Mouse (Mus musculus) neural tube, embryonic 15.5 days (tissue): Measurements from ENCODE around the gene Klf9. TPM values are rescaled to one million over a fixed set of nuclear protein-coding genes. Genes with fewer than 3 reads are reported as not detected.

Experiments
- ATAC-seq: fragments of 200-750 bp; cut with Nextera tagmentation; 2 replicates; pipeline ENCODE4 v1.8.0; 2017; ENCODE audit warnings: mild to moderate bottlenecking, moderate TSS enrichment, moderate library complexity; ENCODE audit not compliant: low FRiP score
- H3K27ac ChIP-seq: fragments of 300-500 bp; sonication (generic); replicated peaks from 2 replicates; pipeline ENCODE4 v1.5.1; 2015; ENCODE audit warnings: mild to moderate bottlenecking, inconsistent platforms
- H3K27me3 ChIP-seq: fragments of 300-500 bp; sonication (generic); replicated peaks from 2 replicates; pipeline ENCODE4 v1.6.1; 2015; ENCODE audit warnings: inconsistent platforms
- H3K36me3 ChIP-seq: fragments of 300-500 bp; sonication (generic); 2 replicates; pipeline ENCODE4 v1.6.1; 2015; ENCODE audit warnings: inconsistent platforms
- H3K4me1 ChIP-seq: fragments of 300-500 bp; sonication (generic); 2 replicates; pipeline ENCODE4 v1.6.1; 2015; ENCODE audit warnings: inconsistent platforms
- H3K4me2 ChIP-seq: fragments of 300-500 bp; sonication (generic); 2 replicates; pipeline ENCODE4 v1.6.1; 2015; ENCODE audit warnings: inconsistent platforms, mild to moderate bottlenecking, moderate library complexity
- H3K4me3 ChIP-seq: fragments of 300-500 bp; sonication (generic); replicated peaks from 2 replicates; pipeline ENCODE4 v1.5.1; 2015; ENCODE audit warnings: mild to moderate bottlenecking, inconsistent platforms
- H3K9ac ChIP-seq: fragments of 300-500 bp; sonication (generic); replicated peaks from 2 replicates; pipeline ENCODE4 v1.6.1; 2015; ENCODE audit warnings: mild to moderate bottlenecking, inconsistent platforms
- H3K9me3 ChIP-seq: fragments of 300-500 bp; sonication (generic); replicated peaks from 2 replicates; pipeline ENCODE4 v1.6.1; 2016; ENCODE audit warnings: inconsistent platforms
- WGBS: fragments of 180-500 bp; shearing (Covaris S2); methylation state at CpG from one replicate; pipeline ENCODE4 v1.1.7; 2015; ENCODE audit warnings: mixed read lengths; 5-methylcytosine and 5-hydroxymethylcytosine counted together
- polyA plus RNA-seq: library from polyadenylated mRNA; unstranded; fragments of >200 nt; fragmentation: Nextera tagmentation; extraction: Ambion mirVana; gene quantifications from 2 replicates; pipeline ENCODE4 v1.2.1, GENCODE M21; 2015

The Klf9 gene
- polyA plus RNA-seq, 1 experiment from 2014 or later = 5.0 TPM

GRCm38 (mm10) chr19:23151651-23152070 lies 10.6 kb downstream of the Klf9 start:
- no peak for ATAC-seq
- no peak overlapping the region for H3K27ac ChIP-seq
- H3K9ac ChIP-seq = no peak overlapping the region
- no peak overlapping the region for H3K4me3 ChIP-seq
- peaks cover 19% of the 10 kb centered on the region; the same call in 1 of the 2 replicates for H3K4me1 ChIP-seq
- H3K36me3 ChIP-seq = no peaks in the 10 kb centered on the region
- WGBS = 37% methylated on average over 11 of the region's 11 CpGs
- H3K9me3 ChIP-seq = no peaks in the 10 kb centered on the region
- H3K27me3 ChIP-seq = no peaks in the 10 kb centered on the region
- no peak overlapping the region for H3K4me2 ChIP-seq

DNA sequence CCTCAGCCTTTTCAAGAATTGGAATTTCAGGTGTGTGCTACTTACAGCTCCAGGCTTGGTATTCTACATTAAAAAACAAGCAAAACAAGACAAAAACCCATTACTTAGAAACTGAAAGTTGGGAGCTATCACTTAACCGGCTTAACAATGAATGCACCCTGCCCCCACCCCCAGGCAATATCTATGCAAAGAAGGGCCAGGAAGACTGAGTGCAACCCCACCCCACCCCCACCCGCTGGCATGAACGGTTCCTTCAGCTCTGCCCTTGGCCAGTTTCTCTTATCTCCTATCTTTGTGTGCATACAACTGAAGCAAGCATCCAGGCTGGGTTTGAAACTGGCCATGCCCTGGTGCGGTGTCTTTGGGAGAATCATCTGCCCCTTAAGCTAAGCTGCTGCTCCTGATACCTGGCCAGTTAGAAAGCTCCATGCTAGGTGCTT lies 11.2 kb downstream of the Klf9 start:
- H3K36me3 ChIP-seq = no peaks in the 10 kb centered on the region

DNA sequence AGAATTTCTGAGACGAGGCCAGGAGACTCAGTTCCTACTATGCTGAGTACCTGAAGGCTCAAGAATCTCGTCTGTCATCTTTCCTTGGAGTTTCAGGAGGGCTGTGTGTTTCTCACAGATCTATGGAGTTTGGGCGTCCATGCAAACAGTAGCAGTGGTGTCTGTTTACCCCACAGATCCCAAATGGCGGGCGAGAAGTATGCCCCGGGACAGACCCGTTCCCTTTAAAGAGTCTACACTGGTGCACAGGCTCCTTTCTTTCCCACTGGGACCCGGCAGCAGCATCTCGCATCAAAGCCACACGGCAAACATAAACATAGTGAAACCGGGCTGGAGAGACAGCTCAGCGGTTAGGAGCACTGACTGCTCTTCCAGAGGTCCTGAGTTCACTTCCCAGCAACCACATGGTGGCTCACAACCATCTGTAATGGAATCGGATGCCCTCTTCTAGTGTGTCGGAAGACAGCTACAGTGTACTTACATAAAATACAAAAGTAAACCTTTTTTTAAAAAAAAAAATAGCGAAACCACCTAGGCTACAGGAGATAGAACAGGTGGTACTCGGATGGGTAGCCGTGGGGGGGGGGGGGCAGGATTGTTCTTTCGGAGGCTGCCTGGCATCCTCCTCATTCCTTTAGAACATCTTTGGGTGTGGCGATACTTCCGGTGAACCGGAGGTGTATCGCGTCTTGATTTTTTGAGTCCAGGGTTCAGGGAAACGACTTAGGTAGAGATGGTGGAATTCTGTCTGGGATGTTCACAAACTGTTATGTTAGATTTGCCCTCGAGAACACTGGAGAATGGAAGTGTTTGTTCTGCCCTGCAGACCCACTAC lies 12.0 kb downstream of the Klf9 start:
- Histone ChIP-seq H3K4me2 (no peak overlapping the region), H3K4me1 (peaks cover 18% of the 10 kb centered on the region; the same call in 1 of the 2 replicates), H3K36me3 (no peaks in the 10 kb centered on the region), H3K9ac (no peak overlapping the region), H3K9me3 (no peaks in the 10 kb centered on the region), H3K4me3 (no peak overlapping the region), H3K27ac (no peak overlapping the region), H3K27me3 (no peaks in the 10 kb centered on the region)
- 79% methylated on average over 25 of the region's 25 CpGs for WGBS
- ATAC-seq = no peak

More for the DNA sequence above, 11.2 kb downstream of the Klf9 start:
- 37% methylated on average over 4 of the region's 4 CpGs for WGBS
- H3K27ac ChIP-seq = no peak overlapping the region
- no peak for ATAC-seq
- H3K9me3 ChIP-seq = no peaks in the 10 kb centered on the region
- H3K4me1 ChIP-seq = peaks cover 18% of the 10 kb centered on the region; the same call in 1 of the 2 replicates
- no peak overlapping the region for H3K4me3 ChIP-seq
- H3K9ac ChIP-seq = no peak overlapping the region
- no peak overlapping the region for H3K4me2 ChIP-seq
- no peaks in the 10 kb centered on the region for H3K27me3 ChIP-seq

GRCm38 (mm10) chr19:23153606-23154127 lies 12.6 kb downstream of the Klf9 start:
- H3K9ac ChIP-seq = no peak overlapping the region
- H3K27ac ChIP-seq = no peak overlapping the region
- no peaks in the 10 kb centered on the region for H3K36me3 ChIP-seq
- no peak for ATAC-seq
- no peak overlapping the region for H3K4me2 ChIP-seq
- H3K9me3 ChIP-seq = no peaks in the 10 kb centered on the region
- H3K27me3 ChIP-seq = no peaks in the 10 kb centered on the region
- WGBS = 49% methylated on average over 5 of the region's 5 CpGs
- peaks cover 18% of the 10 kb centered on the region; the same call in 1 of the 2 replicates for H3K4me1 ChIP-seq
- H3K4me3 ChIP-seq = no peak overlapping the region

DNA sequence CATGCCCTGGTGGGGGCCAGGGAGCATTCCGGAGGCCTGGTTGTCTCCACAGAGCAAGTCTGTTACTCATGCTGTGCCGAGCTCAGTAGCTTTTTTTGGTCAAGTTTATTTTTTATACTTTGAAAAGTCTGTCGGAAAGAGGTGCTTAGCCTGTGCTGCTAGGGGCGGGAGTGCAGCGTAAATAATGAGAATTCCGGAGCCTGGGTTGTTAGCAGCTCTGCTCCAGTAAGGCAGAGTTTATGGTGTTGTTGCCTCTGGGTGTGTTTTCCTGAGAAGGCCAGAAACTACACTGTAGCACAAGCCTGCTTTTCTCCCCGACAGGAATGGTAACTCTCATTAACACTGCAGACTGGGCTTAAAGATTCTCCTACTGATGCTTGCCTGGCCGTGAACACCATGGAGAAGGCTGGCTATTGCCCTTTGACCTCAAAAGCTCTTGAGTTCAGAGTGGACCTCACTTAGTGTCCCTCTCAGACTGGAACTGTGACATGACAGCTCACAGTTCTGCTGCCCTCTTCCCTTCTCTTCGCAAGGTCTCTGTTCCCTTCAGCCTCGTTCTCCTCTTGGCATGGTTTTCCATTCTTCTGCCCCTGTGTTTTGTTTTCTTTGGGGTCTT lies 18.9 kb downstream of the Klf9 start:
- H3K27me3 ChIP-seq = no peaks in the 10 kb centered on the region
- no peak overlapping the region for H3K4me3 ChIP-seq
- H3K4me1 ChIP-seq = peaks cover 15% of the 10 kb centered on the region
- H3K9me3 ChIP-seq = no peaks in the 10 kb centered on the region
- no peak overlapping the region for H3K27ac ChIP-seq
- no peak overlapping the region for H3K9ac ChIP-seq
- WGBS = 66% methylated on average over 10 of the region's 10 CpGs
- no peak for ATAC-seq
- H3K4me2 ChIP-seq = no peak overlapping the region
- no peaks in the 10 kb centered on the region for H3K36me3 ChIP-seq

GRCm38 (mm10) chr19:23162387-23162809 lies 21.4 kb downstream of the Klf9 start:
- Histone ChIP-seq H3K4me1 (peaks cover 15% of the 10 kb centered on the region), H3K4me2 (no peak overlapping the region), H3K9me3 (no peaks in the 10 kb centered on the region), H3K9ac (no peak overlapping the region), H3K27me3 (no peaks in the 10 kb centered on the region), H3K4me3 (no peak overlapping the region), H3K36me3 (no peaks in the 10 kb centered on the region), H3K27ac (no peak overlapping the region)
- no peak for ATAC-seq
- 51% methylated on average over 8 of the region's 8 CpGs for WGBS

DNA sequence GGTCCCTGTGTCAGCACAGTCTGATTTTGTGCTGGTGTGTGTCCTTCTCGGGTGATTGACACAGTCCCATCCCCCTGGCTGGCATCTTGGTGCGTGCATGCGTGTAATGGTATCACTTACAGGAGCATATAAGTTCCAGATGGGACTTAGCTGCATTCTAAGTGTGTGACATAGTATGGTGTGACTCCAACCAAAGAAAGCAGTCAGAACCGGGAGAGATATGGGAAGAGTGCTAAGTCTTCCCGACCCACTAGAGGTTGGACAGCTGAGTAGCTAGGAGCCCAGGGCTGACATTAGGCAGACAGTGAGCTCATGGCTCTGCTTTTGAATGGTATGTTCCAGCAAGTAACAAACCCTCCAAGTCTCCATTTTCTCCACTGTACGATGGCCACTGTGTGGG lies 21.9 kb downstream of the Klf9 start:
- 80% methylated on average over 6 of the region's 6 CpGs for WGBS
- H3K4me2 ChIP-seq = no peak overlapping the region
- no peaks in the 10 kb centered on the region for H3K36me3 ChIP-seq
- no peak for ATAC-seq
- H3K4me3 ChIP-seq = no peak overlapping the region
- H3K9me3 ChIP-seq = no peaks in the 10 kb centered on the region
- no peak overlapping the region for H3K27ac ChIP-seq
- H3K4me1 ChIP-seq = peaks cover 15% of the 10 kb centered on the region
- H3K27me3 ChIP-seq = no peaks in the 10 kb centered on the region
- H3K9ac ChIP-seq = no peak overlapping the region

- Histone ChIP-seq H3K4me1 (peaks cover 15% of the 10 kb centered on the region), H3K27me3 (no peaks in the 10 kb centered on the region), H3K4me2 (no peak overlapping the region), H3K4me3 (no peak overlapping the region), H3K9me3 (no peaks in the 10 kb centered on the region), H3K36me3 (no peaks in the 10 kb centered on the region), H3K27ac (no peak overlapping the region), H3K9ac (no peak overlapping the region)
- no peak for ATAC-seq
- WGBS = 52% methylated on average over 3 of the region's 3 CpGs
These were observed 22.3 kb downstream of the Klf9 start for GRCm38 (mm10) chr19:23163361-23163760.

- Histone ChIP-seq H3K36me3 (no peaks in the 10 kb centered on the region), H3K27me3 (no peaks in the 10 kb centered on the region), H3K4me1 (peaks cover 9% of the 10 kb centered on the region), H3K4me2 (no peak overlapping the region), H3K9ac (no peak overlapping the region), H3K4me3 (no peak overlapping the region), H3K9me3 (no peaks in the 10 kb centered on the region), H3K27ac (no peak overlapping the region)
- ATAC-seq = no peak
- WGBS = 89% methylated on average over 16 of the region's 16 CpGs
These were observed 23.7 kb downstream of the Klf9 start for GRCm38 (mm10) chr19:23164651-23165240.

DNA sequence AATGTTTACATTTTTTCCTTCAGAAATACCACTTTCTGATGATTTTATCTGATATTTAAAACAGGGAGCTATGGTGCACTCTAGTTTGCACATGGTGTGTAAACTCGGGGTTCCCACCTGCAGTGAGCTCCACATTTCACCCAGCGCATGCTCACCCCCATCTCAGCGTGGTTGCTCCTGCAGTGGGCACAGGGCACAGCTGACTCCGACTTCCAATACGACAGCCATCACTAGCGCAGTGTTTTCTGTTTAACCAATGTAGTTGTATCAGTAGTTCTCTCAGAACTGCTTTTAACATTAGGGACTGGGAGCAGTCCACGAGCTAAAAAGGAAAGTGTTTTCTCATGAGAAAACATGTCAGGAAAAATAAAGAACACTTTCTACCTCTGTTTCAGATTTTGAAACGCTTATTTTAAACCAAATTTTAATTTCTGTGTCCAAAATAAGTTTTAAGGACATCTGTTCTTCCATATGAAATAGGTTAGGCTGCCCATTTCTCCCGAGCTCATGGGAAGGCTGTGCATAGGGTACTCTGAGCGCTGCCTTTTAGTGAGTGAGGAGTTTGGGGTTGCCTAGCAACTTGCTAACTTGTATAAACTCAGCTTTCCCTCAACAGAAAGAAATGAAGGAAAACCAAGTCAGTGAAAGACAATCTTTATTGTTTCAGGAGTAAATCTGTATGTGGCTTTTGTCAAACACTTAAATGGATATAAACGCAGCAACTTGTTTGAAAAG lies 25.7 kb downstream of the Klf9 start:
- ATAC-seq = no peak
- H3K27ac ChIP-seq = no peak overlapping the region
- H3K9me3 ChIP-seq = no peaks in the 10 kb centered on the region
- no peak overlapping the region for H3K9ac ChIP-seq
- H3K4me2 ChIP-seq = no peak overlapping the region
- 67% methylated on average over 11 of the region's 11 CpGs for WGBS
- no peaks in the 10 kb centered on the region for H3K27me3 ChIP-seq
- H3K4me1 ChIP-seq = peaks cover 9% of the 10 kb centered on the region
- no peak overlapping the region for H3K4me3 ChIP-seq
- H3K36me3 ChIP-seq = no peaks in the 10 kb centered on the region

- Histone ChIP-seq H3K4me3 (no peak overlapping the region), H3K4me2 (no peak overlapping the region), H3K9ac (no peak overlapping the region), H3K36me3 (no peaks in the 10 kb centered on the region), H3K4me1 (no peaks in the 10 kb centered on the region), H3K27ac (no peak overlapping the region), H3K9me3 (no peaks in the 10 kb centered on the region), H3K27me3 (no peaks in the 10 kb centered on the region)
- WGBS = 76% methylated on average over 5 of the region's 5 CpGs
- no peak for ATAC-seq
These were observed 28.1 kb downstream of the Klf9 start for GRCm38 (mm10) chr19:23168899-23169658.
